Mouse (Mus musculus): ENCODE results near the gene Atxn1.

DNA sequence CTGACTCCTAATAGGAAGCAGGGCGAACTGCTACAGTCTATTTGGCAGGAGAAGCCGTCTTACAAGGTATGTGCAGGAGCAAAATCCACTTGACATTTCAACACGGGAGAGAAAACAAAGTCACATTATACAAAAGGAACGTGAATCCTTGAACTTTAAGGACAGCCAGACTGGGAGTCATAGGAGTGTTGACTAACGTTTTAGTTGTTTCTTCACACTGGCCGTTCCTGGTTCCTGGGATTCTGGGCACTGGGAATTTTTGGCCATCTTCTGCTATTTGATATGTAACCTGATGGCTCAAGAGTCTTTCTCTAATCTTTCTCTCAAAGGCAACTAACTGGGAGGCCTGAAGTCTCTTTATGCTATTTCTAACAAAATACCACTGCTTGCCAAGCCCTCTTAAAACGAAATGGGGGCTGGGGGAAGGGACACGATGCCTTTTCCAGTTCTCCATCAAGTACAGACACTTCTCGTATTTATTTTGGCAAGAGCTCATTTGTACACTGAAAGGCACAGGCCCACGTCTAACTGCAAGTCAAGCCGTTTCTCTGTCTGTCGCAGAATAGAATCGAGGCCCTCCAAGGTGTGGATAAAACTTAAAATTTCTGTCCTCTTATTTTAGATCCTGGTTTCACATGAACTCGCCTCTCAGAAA lies 4.4 kb downstream of the Atxn1 start:
- TF ChIP-seq TAL1 (conservative IDR thresholded peaks at IDR 0.05; ENCODE audit: low read depth, low read length): no peak
- no peak for TF ChIP-seq CTCF (IDR thresholded peaks at IDR 0.05; ENCODE audit: low read depth, low read length)
- TF ChIP-seq POLR2AphosphoS5 (IDR thresholded peaks at IDR 0.05; ENCODE audit: insufficient replicate concordance, low read depth, low read length): no peak
- no peak for TF ChIP-seq GATA1 (IDR thresholded peaks at IDR 0.05; ENCODE audit: borderline replicate concordance, low read length)
